Mouse (Mus musculus): ENCODE results near the gene Mob1b. TPM values are rescaled to one million over a fixed set of nuclear protein-coding genes. Genes with fewer than 3 reads are reported as not detected.

The Mob1b gene
- polyA plus RNA-seq (2012; rRNA removed) = 1.6 and 1.7 TPM in 2 replicates

DNA sequence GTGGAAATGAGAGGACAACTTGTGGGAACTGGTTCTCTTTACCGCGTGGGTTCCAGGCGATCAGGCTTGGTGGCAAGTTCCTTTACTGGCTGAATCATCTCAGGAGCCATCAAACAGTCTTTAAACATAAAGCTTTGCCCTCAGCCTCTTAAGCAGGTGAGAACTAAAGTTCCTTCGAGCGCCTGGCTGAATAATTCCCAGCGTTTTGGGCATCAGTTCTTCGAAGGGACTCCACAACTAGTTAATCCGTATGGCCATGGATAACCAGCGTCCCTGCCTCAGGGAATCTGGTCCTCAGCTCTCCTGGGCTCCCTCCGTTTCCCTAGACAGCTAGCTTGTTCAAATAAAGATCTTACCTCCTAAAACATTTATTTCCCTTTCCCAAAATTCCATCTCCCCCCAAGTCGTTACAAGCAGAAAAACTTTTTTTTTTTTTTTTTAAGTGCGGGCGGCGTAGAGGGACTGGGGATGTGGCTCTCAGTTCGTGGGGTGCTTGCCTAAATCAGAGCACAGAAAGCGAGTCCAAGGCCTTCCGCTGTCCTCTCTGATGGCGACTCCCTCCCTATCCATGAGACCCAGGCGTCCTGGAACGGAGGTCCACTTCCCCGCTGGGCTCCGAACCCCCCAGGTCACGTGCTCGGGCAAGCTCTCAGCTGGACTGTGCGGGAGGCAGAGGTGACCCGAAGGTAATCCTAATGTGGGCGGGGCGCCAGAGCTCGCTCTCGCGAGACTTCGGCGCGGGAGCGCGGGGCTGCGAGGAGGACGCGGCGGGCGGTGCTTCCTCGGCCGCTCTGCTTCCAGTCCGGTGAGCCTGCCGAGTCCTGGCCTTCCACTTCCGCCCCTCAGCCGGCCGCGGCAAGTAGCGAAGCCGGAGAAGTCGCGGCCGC, at the start of gene Mob1b:
Gene Mob1b (plus strand): TSS at position 740 of the 887 bp plus-strand sequence.

DNA sequence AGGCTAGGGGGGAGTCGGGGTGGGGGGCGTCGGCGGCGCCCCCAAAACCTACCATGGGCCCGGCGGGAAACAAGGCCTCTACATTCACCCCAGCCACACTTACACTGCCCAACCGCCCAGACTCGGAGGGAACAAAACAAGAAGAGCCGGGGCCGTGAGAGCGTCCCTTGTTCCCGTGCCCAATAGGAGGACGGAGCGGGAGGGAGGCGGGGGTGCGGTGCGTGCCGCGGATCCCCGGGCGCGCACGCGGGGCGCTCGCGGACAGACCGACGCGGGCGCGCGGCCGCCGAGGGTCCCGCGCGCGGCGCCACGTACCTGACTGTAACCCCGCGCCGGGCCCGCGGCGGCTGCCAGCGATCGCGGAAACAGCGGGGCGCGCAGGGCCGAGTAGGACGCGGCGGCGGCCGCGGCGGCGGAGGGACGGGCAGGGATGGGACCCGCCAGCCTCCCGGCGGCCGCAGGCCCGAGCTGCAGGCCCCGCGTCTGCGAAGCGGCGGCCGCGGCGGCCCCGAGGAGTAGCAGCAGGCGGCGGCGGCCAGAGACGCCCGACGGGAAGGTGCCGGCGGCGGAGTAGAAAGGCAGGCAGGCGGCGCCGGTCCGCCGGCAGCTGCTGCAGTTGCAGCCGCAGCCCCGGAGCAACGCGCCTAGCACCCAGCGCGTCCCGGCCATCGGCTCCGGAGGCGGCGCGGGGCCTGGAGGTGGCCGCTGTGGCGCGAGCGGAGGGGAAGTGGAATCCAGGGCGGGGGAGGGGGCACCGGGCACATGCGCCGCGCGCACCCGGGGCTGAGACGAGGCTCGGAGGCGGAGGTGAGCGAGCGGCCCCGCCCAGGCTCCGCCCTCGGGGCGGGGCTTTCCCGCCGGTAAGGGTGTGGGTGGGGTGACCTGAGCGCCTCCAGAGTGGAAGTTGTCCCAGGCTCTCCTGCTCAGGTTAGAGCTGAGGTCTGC, 44.9 kb upstream of the Mob1b start, which contains the start of gene Grsf1:
Gene Grsf1 (minus strand): TSS at position 729 of the 945 bp plus-strand sequence.

GRCm38 (mm10) chr5:88764987-88765481, 44.4 kb downstream of the Mob1b start, which contains the start of gene Dck:
TSS of gene Dck (plus strand) at chr5:88764996.

Other genes starting within 250 kb of the Mob1b start
- gene Enam, start 232.9 kb upstream of the Mob1b start, polyA plus RNA-seq (2012; rRNA removed) = not detected in 2 replicates
- 1.3 and 2.0 TPM in 2 replicates for gene Jchain, start 193.0 kb upstream of the Mob1b start, polyA plus RNA-seq (2012; rRNA removed)
- 1.8 and 2.5 TPM in 2 replicates for gene Utp3, start 166.4 kb upstream of the Mob1b start, polyA plus RNA-seq (2012; rRNA removed)
- gene Rufy3, start 155.8 kb upstream of the Mob1b start, polyA plus RNA-seq (2012; rRNA removed) = 2.4 and 3.4 TPM in 2 replicates
- 14.7 and 30.1 TPM in 2 replicates for gene Grsf1, start 44.7 kb upstream of the Mob1b start, polyA plus RNA-seq (2012; rRNA removed)
- 0.75 and 0.97 TPM in 2 replicates for gene Dck, start 44.1 kb downstream of the Mob1b start, polyA plus RNA-seq (2012; rRNA removed)
- 1.8 and 2.4 TPM in 2 replicates for gene Slc4a4, start 166.0 kb downstream of the Mob1b start, polyA plus RNA-seq (2012; rRNA removed)

All from stomach, adult 2 months (tissue).